Mouse (Mus musculus) limb, embryonic 14.5 days (tissue): Measurements from ENCODE around the gene Gm13693. TPM values are rescaled to one million over a fixed set of nuclear protein-coding genes. Genes with fewer than 3 reads are reported as not detected.
"Not testable (repeated sequence)": the region's sequence is repeated elsewhere in the genome, so short reads cannot be mapped to it uniquely, and the experiment has no call there.

ENCODE experiments used
- ATAC-seq: fragments of 200-750 bp; cut with Nextera tagmentation; 2 replicates; pipeline ENCODE4 v1.8.0; 2017; ENCODE audit warnings: low read depth, moderate number of reproducible peaks, moderate TSS enrichment; ENCODE audit not compliant: low FRiP score
- DNase-seq: peaks from one replicate; pipeline ENCODE4 v3.0.0-alpha.2; 2015; ENCODE audit warnings: low spot score
- H3K27ac ChIP-seq: fragments of 300-500 bp; sonication (generic); replicated peaks from 2 replicates; pipeline ENCODE4 v1.5.1; 2014; ENCODE audit warnings: low read depth, mild to moderate bottlenecking, low read length, moderate library complexity, mixed read lengths
- H3K27me3 ChIP-seq: fragments of 300-500 bp; sonication (generic); 2 replicates; pipeline ENCODE4 v1.6.1; 2014; ENCODE audit warnings: low read length, mixed read lengths; ENCODE audit not compliant: control insufficient read depth, insufficient read depth
- H3K36me3 ChIP-seq: fragments of 300-500 bp; sonication (generic); 2 replicates; pipeline ENCODE4 v1.6.1; 2014; ENCODE audit warnings: mild to moderate bottlenecking, low read length, moderate library complexity, mixed read lengths; ENCODE audit not compliant: control insufficient read depth, insufficient read depth
- H3K4me1 ChIP-seq: fragments of 300-500 bp; sonication (generic); 2 replicates; pipeline ENCODE4 v1.6.1; 2014; ENCODE audit warnings: antibody characterized with exemption, low read length, mixed read lengths; ENCODE audit not compliant: control insufficient read depth, insufficient read depth
- H3K4me2 ChIP-seq: fragments of 300-500 bp; sonication (generic); replicated peaks from 2 replicates; pipeline ENCODE4 v1.6.1; 2014; ENCODE audit warnings: low read depth, mild to moderate bottlenecking, low read length, moderate library complexity; ENCODE audit not compliant: severe bottlenecking
- H3K4me3 ChIP-seq: fragments of 300-500 bp; sonication (generic); replicated peaks from 2 replicates; pipeline ENCODE4 v1.5.1; 2014; ENCODE audit warnings: low read length
- H3K9ac ChIP-seq: fragments of 300-500 bp; sonication (generic); 2 replicates; pipeline ENCODE4 v1.6.1; 2014; ENCODE audit warnings: mild to moderate bottlenecking, low read depth, low read length, moderate library complexity; ENCODE audit not compliant: severe bottlenecking
- H3K9me3 ChIP-seq: fragments of 300-500 bp; sonication (generic); 2 replicates; pipeline ENCODE4 v1.6.1; 2016; ENCODE audit warnings: low read length; ENCODE audit not compliant: control insufficient read depth
- POLR2A ChIP-seq: fragments of 200-500 bp; IDR thresholded peaks from 2 replicates; pipeline ENCODE4 v1.8.0; 2012; ENCODE audit warnings: inconsistent platforms, mild to moderate bottlenecking, moderate library complexity, borderline replicate concordance; ENCODE audit not compliant: insufficient read depth, insufficient read length; ENCODE audit errors: extremely low read depth
- WGBS: fragments of 180-500 bp; shearing (Covaris S2); extraction: QIAGEN DNeasy Blood & Tissue Kit; methylation state at CpG from one replicate; pipeline ENCODE4 v1.1.7; 2014; 5-methylcytosine and 5-hydroxymethylcytosine counted together
- polyA plus RNA-seq, 2 experiments: library from polyadenylated mRNA; depleted of rRNA in 1 of 2; stranded (reverse) in 1 of 2; unstranded in 1 of 2; fragments of >200 nt; fragmentation: Nextera tagmentation in 1 of 2; extraction: Ambion mirVana in 1 of 2; gene quantifications; 2 replicates each; pipeline versions ENCODE4 v1.2.1 to v1.2.3; 2012 to 2014

Gm13693 gene
- polyA plus RNA-seq (2012; rRNA removed) (0.03 TPM in 1 of 2 replicates, not detected in the other), polyA plus RNA-seq (2014; fragmentation: Nextera tagmentation; extraction: Ambion mirVana) (not detected in 2 replicates)

GRCm38 (mm10) chr2:83961203-83961602 lies at the start of gene Gm13693:
TSS of gene Gm13693 (plus strand) at chr2:83961503.
- not testable (repeated sequence) for H3K9me3 ChIP-seq, H3K27ac ChIP-seq, H3K36me3 ChIP-seq, H3K27me3 ChIP-seq, DNase-seq, H3K4me3 ChIP-seq, H3K4me1 ChIP-seq, H3K9ac ChIP-seq, ATAC-seq, H3K4me2 ChIP-seq
- no CpG with 5 or more reads among the region's 6 CpGs for WGBS

- DNase-seq = no peak
- H3K9ac ChIP-seq = no peak overlapping the region
- no peaks in the 10 kb centered on the region for H3K4me1 ChIP-seq
- H3K36me3 ChIP-seq = no peaks in the 10 kb centered on the region
- no peak for TF ChIP-seq POLR2A
- no peak overlapping the region for H3K27ac ChIP-seq
- 49% methylated on average over 2 of the region's 2 CpGs for WGBS
- no peak overlapping the region for H3K4me3 ChIP-seq
- no peak overlapping the region for H3K4me2 ChIP-seq
- no peak; the same call in 1 of the 2 replicates for ATAC-seq
- H3K27me3 ChIP-seq = no peaks in the 10 kb centered on the region
- no peaks in the 10 kb centered on the region for H3K9me3 ChIP-seq
Measured at GRCm38 (mm10) chr2:83929478-83930088, 31.7 kb upstream of the Gm13693 start.

GRCm38 (mm10) chr2:83940931-83941361 lies 20.4 kb upstream of the Gm13693 start, which contains the start of gene Zswim2:
TSS of gene Zswim2 (minus strand) at chr2:83941228.
- H3K9ac ChIP-seq = no peak within 1 kb of the TSS
- peak; percentile 57 for DNase-seq
- under 1% methylated on average over 20 of the region's 20 CpGs for WGBS

GRCm38 (mm10) chr2:83941378-83941777 lies 19.9 kb upstream of the Gm13693 start:
- H3K4me3 ChIP-seq = peak overlapping the region; percentile 16; the same call in 1 of the 2 replicates

More at GRCm38 (mm10) chr2:83940931-83941361, 20.4 kb upstream of the Gm13693 start, which contains the start of gene Zswim2:
- no peaks in the 10 kb centered on the region for H3K36me3 ChIP-seq
- no peaks in the 10 kb centered on the region for H3K9me3 ChIP-seq
- TF ChIP-seq POLR2A = no peak
- H3K4me1 ChIP-seq = peaks cover 5% of the 10 kb centered on the region
- peak within 1 kb of the TSS; percentile 16 for H3K4me3 ChIP-seq
- H3K27me3 ChIP-seq = no peaks in the 10 kb centered on the region
- peak; percentile 60 for ATAC-seq
- peak within 1 kb of the TSS; percentile 44 for H3K4me2 ChIP-seq
- H3K27ac ChIP-seq = no peak within 1 kb of the TSS

GRCm38 (mm10) chr2:83941792-83942191 lies 19.5 kb upstream of the Gm13693 start:
- no peaks in the 10 kb centered on the region for H3K36me3 ChIP-seq
- no peak overlapping the region for H3K9ac ChIP-seq
- TF ChIP-seq POLR2A = no peak
- no peak overlapping the region for H3K4me2 ChIP-seq
- DNase-seq (no peak), ATAC-seq (no peak)
- peaks cover 5% of the 10 kb centered on the region for H3K4me1 ChIP-seq
- no peak overlapping the region for H3K27ac ChIP-seq
- H3K4me3 ChIP-seq = no peak overlapping the region
- H3K27me3 ChIP-seq = no peaks in the 10 kb centered on the region
- no peaks in the 10 kb centered on the region for H3K9me3 ChIP-seq
- WGBS = 80% methylated on average over 4 of the region's 4 CpGs

More at GRCm38 (mm10) chr2:83941378-83941777, 19.9 kb upstream of the Gm13693 start:
- no peak for TF ChIP-seq POLR2A
- Histone ChIP-seq H3K27ac (no peak overlapping the region), H3K4me2 (peak overlapping the region; percentile 44), H3K36me3 (no peaks in the 10 kb centered on the region), H3K27me3 (no peaks in the 10 kb centered on the region), H3K9me3 (no peaks in the 10 kb centered on the region), H3K4me1 (peaks cover 5% of the 10 kb centered on the region), H3K9ac (no peak overlapping the region)
- DNase-seq = no peak
- ATAC-seq = no peak
- WGBS = 48% methylated on average over 3 of the region's 3 CpGs

GRCm38 (mm10) chr2:83955393-83955792 lies 5.9 kb upstream of the Gm13693 start, which contains the start of gene Gm13698:
TSS of gene Gm13698 (plus strand) at chr2:83955693.
- not testable (repeated sequence) for H3K27me3 ChIP-seq, ATAC-seq

GRCm38 (mm10) chr2:83967013-83967412 lies 5.7 kb downstream of the Gm13693 start, which contains the start of gene Gm13695:
TSS of gene Gm13695 (plus strand) at chr2:83967313.
- H3K4me3 ChIP-seq, ATAC-seq, DNase-seq, H3K27ac ChIP-seq, H3K9ac ChIP-seq, H3K4me1 ChIP-seq, H3K9me3 ChIP-seq, H3K27me3 ChIP-seq, H3K4me2 ChIP-seq, H3K36me3 ChIP-seq: not testable (repeated sequence)
- no CpG with 5 or more reads among the region's 6 CpGs for WGBS

More at GRCm38 (mm10) chr2:83955393-83955792, 5.9 kb upstream of the Gm13693 start, which contains the start of gene Gm13698:
- H3K27ac ChIP-seq, H3K9me3 ChIP-seq, H3K36me3 ChIP-seq, H3K4me3 ChIP-seq, H3K4me1 ChIP-seq, H3K9ac ChIP-seq, H3K4me2 ChIP-seq, DNase-seq: not testable (repeated sequence)
- no CpG with 5 or more reads among the region's 6 CpGs for WGBS

- not testable (repeated sequence) for H3K27ac ChIP-seq, H3K4me1 ChIP-seq, H3K9me3 ChIP-seq, H3K4me2 ChIP-seq, H3K36me3 ChIP-seq, H3K4me3 ChIP-seq, DNase-seq, H3K9ac ChIP-seq, H3K27me3 ChIP-seq, ATAC-seq
- WGBS = no CpG with 5 or more reads among the region's 6 CpGs
Measured at GRCm38 (mm10) chr2:83972823-83973222, 11.5 kb downstream of the Gm13693 start, which contains the start of gene Gm13696. TSS of gene Gm13696 (plus strand) at chr2:83973123.
